Mouse (Mus musculus) kidney, embryonic 14.5 days (tissue): ENCODE measurements around the gene Ano6. TPM values are rescaled to one million over a fixed set of nuclear protein-coding genes. Genes with fewer than 3 reads are reported as not detected.

ENCODE experiments used
- ATAC-seq: fragments of 200-750 bp; cut with Nextera tagmentation; 2 replicates; pipeline ENCODE4 v1.8.0; 2017; ENCODE audit warnings: moderate number of reproducible peaks, mild to moderate bottlenecking, moderate TSS enrichment, moderate library complexity; ENCODE audit not compliant: low FRiP score, low TSS enrichment
- H3K27ac ChIP-seq: fragments of 300-500 bp; sonication (generic); 2 replicates; pipeline ENCODE4 v1.5.1; 2014; ENCODE audit warnings: low read depth, mild to moderate bottlenecking, low read length, moderate library complexity, mixed read lengths
- H3K27me3 ChIP-seq: fragments of 300-500 bp; sonication (generic); 2 replicates; pipeline ENCODE4 v1.6.1; 2014; ENCODE audit warnings: mild to moderate bottlenecking, low read length; ENCODE audit not compliant: control insufficient read depth, insufficient read depth
- H3K36me3 ChIP-seq: fragments of 300-500 bp; sonication (generic); 2 replicates; pipeline ENCODE4 v1.6.1; 2014; ENCODE audit warnings: low read length, mixed read lengths; ENCODE audit not compliant: control insufficient read depth, insufficient read depth
- H3K4me1 ChIP-seq: fragments of 300-500 bp; sonication (generic); 2 replicates; pipeline ENCODE4 v1.6.1; 2014; ENCODE audit warnings: low read length, mixed read lengths; ENCODE audit not compliant: control insufficient read depth, insufficient read depth
- H3K4me2 ChIP-seq: fragments of 300-500 bp; sonication (generic); replicated peaks from 2 replicates; pipeline ENCODE4 v1.6.1; 2014; ENCODE audit warnings: low read depth, mild to moderate bottlenecking, low read length
- H3K4me3 ChIP-seq: fragments of 300-500 bp; sonication (generic); 2 replicates; pipeline ENCODE4 v1.5.1; 2014; ENCODE audit warnings: mild to moderate bottlenecking, low read length
- H3K9ac ChIP-seq: fragments of 300-500 bp; sonication (generic); 2 replicates; pipeline ENCODE4 v1.6.1; 2014; ENCODE audit warnings: low read depth, mild to moderate bottlenecking, low read length, moderate library complexity
- H3K9me3 ChIP-seq: fragments of 300-500 bp; sonication (generic); 2 replicates; pipeline ENCODE4 v1.6.1; 2016; ENCODE audit warnings: low read length; ENCODE audit not compliant: control insufficient read depth
- WGBS: fragments of 180-500 bp; shearing (Covaris S2); extraction: QIAGEN DNeasy Blood & Tissue Kit; methylation state at CpG from one replicate; pipeline ENCODE4 v1.1.7; 2014; 5-methylcytosine and 5-hydroxymethylcytosine counted together
- polyA plus RNA-seq: library from polyadenylated mRNA; unstranded; fragments of >200 nt; fragmentation: Nextera tagmentation; extraction: Ambion mirVana; gene quantifications from 2 replicates; pipeline ENCODE4 v1.2.1, GENCODE M21; 2014

Gene Ano6
- polyA plus RNA-seq, 1 experiment from 2014 or later = 54.3 TPM

GRCm38 (mm10) chr15:95882436-95882835, 91.8 kb downstream of the Ano6 start:
- Histone ChIP-seq H3K27ac (no peak overlapping the region), H3K4me2 (no peak overlapping the region), H3K4me1 (peaks cover 25% of the 10 kb centered on the region), H3K36me3 (no peaks in the 10 kb centered on the region), H3K9me3 (no peaks in the 10 kb centered on the region), H3K4me3 (no peak overlapping the region), H3K9ac (no peak overlapping the region), H3K27me3 (no peaks in the 10 kb centered on the region)
- WGBS = 89% methylated on average over 4 of the region's 4 CpGs
- ATAC-seq = no peak

GRCm38 (mm10) chr15:95883559-95883958, 92.9 kb downstream of the Ano6 start:
- H3K4me1 ChIP-seq = peaks cover 26% of the 10 kb centered on the region
- no peak for ATAC-seq
- H3K4me3 ChIP-seq = no peak overlapping the region
- H3K9ac ChIP-seq = no peak overlapping the region
- no peak overlapping the region for H3K27ac ChIP-seq
- H3K36me3 ChIP-seq = no peaks in the 10 kb centered on the region
- whole genome bisulfite sequencing = 61% methylated on average over 6 of the region's 6 CpGs
- no peak overlapping the region for H3K4me2 ChIP-seq
- no peaks in the 10 kb centered on the region for H3K9me3 ChIP-seq
- H3K27me3 ChIP-seq = no peaks in the 10 kb centered on the region

- Histone ChIP-seq H3K4me1 (peaks cover 26% of the 10 kb centered on the region), H3K9me3 (no peaks in the 10 kb centered on the region), H3K27me3 (no peaks in the 10 kb centered on the region), H3K9ac (no peak overlapping the region), H3K36me3 (no peaks in the 10 kb centered on the region), H3K27ac (no peak overlapping the region), H3K4me2 (no peak overlapping the region), H3K4me3 (no peak overlapping the region)
- no peak for ATAC-seq
- 86% methylated on average over 10 of the region's 10 CpGs for WGBS
Measured at GRCm38 (mm10) chr15:95884658-95885620, 94.3 kb downstream of the Ano6 start.

- peak; percentile 28; the same call in 1 of the 2 replicates for ATAC-seq
- H3K9ac ChIP-seq = no peak overlapping the region
- no peaks in the 10 kb centered on the region for H3K9me3 ChIP-seq
- H3K27me3 ChIP-seq = no peaks in the 10 kb centered on the region
- H3K4me3 ChIP-seq = no peak overlapping the region
- 48% methylated on average over 18 of the region's 18 CpGs for WGBS
- no peak overlapping the region for H3K4me2 ChIP-seq
- no peak overlapping the region for H3K27ac ChIP-seq
- H3K4me1 ChIP-seq = peaks cover 16% of the 10 kb centered on the region
- no peaks in the 10 kb centered on the region for H3K36me3 ChIP-seq
Measured at GRCm38 (mm10) chr15:95885953-95886820, 95.5 kb downstream of the Ano6 start.

GRCm38 (mm10) chr15:95887365-95887764, 96.7 kb downstream of the Ano6 start:
- peak overlapping the region; percentile 24; the same call in 1 of the 2 replicates for H3K27ac ChIP-seq
- H3K27me3 ChIP-seq = no peaks in the 10 kb centered on the region
- H3K36me3 ChIP-seq = no peaks in the 10 kb centered on the region
- no peak for ATAC-seq
- no peaks in the 10 kb centered on the region for H3K9me3 ChIP-seq
- H3K4me2 ChIP-seq = no peak overlapping the region
- H3K4me3 ChIP-seq = no peak overlapping the region
- no peak overlapping the region for H3K9ac ChIP-seq
- 48% methylated on average over 5 of the region's 5 CpGs for WGBS
- H3K4me1 ChIP-seq = peaks cover 16% of the 10 kb centered on the region

- no peak overlapping the region for H3K27ac ChIP-seq
- no peak overlapping the region for H3K4me2 ChIP-seq
- H3K9me3 ChIP-seq = no peaks in the 10 kb centered on the region
- ATAC-seq = no peak
- H3K27me3 ChIP-seq = no peaks in the 10 kb centered on the region
- H3K4me3 ChIP-seq = no peak overlapping the region
- no peaks in the 10 kb centered on the region for H3K36me3 ChIP-seq
- H3K9ac ChIP-seq = no peak overlapping the region
- 84% methylated on average over 5 of the region's 5 CpGs for WGBS
- peaks cover 16% of the 10 kb centered on the region for H3K4me1 ChIP-seq
Measured at GRCm38 (mm10) chr15:95888556-95888955, 97.9 kb downstream of the Ano6 start.

- Histone ChIP-seq H3K27me3 (no peaks in the 10 kb centered on the region), H3K36me3 (peaks cover 8% of the 10 kb centered on the region; the same call in 1 of the 2 replicates), H3K9ac (no peak overlapping the region), H3K9me3 (no peaks in the 10 kb centered on the region), H3K4me2 (no peak overlapping the region), H3K4me1 (peaks cover 16% of the 10 kb centered on the region), H3K27ac (no peak overlapping the region), H3K4me3 (no peak overlapping the region)
- ATAC-seq = no peak
- 92% methylated on average over 5 of the region's 5 CpGs for WGBS
Measured at GRCm38 (mm10) chr15:95890368-95890767, 99.7 kb downstream of the Ano6 start.

GRCm38 (mm10) chr15:95892171-95892570, 101.5 kb downstream of the Ano6 start:
- peaks cover 8% of the 10 kb centered on the region; the same call in 1 of the 2 replicates for H3K36me3 ChIP-seq
- no peak overlapping the region for H3K4me3 ChIP-seq
- no peak overlapping the region for H3K27ac ChIP-seq
- H3K9me3 ChIP-seq = no peaks in the 10 kb centered on the region
- H3K27me3 ChIP-seq = no peaks in the 10 kb centered on the region
- no peak overlapping the region for H3K9ac ChIP-seq
- no peak overlapping the region for H3K4me2 ChIP-seq
- WGBS = 83% methylated on average over 4 of the region's 4 CpGs
- H3K4me1 ChIP-seq = 0 out of 2 replicates have a peak, but pooled peaks cover 4% of the 10 kb centered on the region
- ATAC-seq = no peak
